Comparison of ENCODE assay signal across 9 mouse cellular contexts in genomic region chr12:112665881-112666544, GRCm38 (mm10). TPM values are rescaled to one million over a fixed set of nuclear protein-coding genes. Genes with fewer than 3 reads are reported as not detected.
DNase-seq lines count a peak whose midpoint lies in the region; ATAC-seq and TF ChIP-seq lines count a peak whose summit lies in the region.
"Had no signal": no experiment of that assay in that cellular context is flagged by ENCODE, and none has a peak within 500 bp of the region (broad histone marks: within the 10 kb centered on the region; RNA-seq: fewer than 3 reads in every experiment).

No protein-coding gene starts in this region.

- WGBS in forebrain, embryonic 12.5 days, result 88% methylated on average over 9 of the region's 9 CpGs
- 86% methylated on average over 9 of the region's 9 CpGs for WGBS in hindbrain, embryonic 13.5 days
- WGBS in neural tube, embryonic 12.5 days, result 91% methylated on average over 9 of the region's 9 CpGs

- H3K4me1 ChIP-seq in forebrain, embryonic 12.5 days, result peaks cover 78% of the 10 kb centered on the region
- H3K4me1 ChIP-seq in hindbrain, embryonic 13.5 days (replicated peaks), result peaks cover 100% of the 10 kb centered on the region
- peaks cover 87% of the 10 kb centered on the region for H3K4me1 ChIP-seq in neural tube, embryonic 12.5 days

- ATAC-seq in forebrain, embryonic 12.5 days (ENCODE audit: low FRiP score), result no peak
- no peak for ATAC-seq in hindbrain, embryonic 13.5 days (ENCODE audit: low FRiP score)
- ATAC-seq in neural tube, embryonic 12.5 days (ENCODE audit: low FRiP score, low read depth), result no peak

- H3K4me2 ChIP-seq in forebrain, embryonic 12.5 days, result peak overlapping the region; percentile 24; the same call in 1 of the 2 replicates
- no peak overlapping the region; the same call in 1 of the 2 replicates for H3K4me2 ChIP-seq in hindbrain, embryonic 13.5 days
- H3K4me2 ChIP-seq in neural tube, embryonic 12.5 days (replicated peaks), result peak overlapping the region; percentile 44

- no peaks in the 10 kb centered on the region for H3K27me3 ChIP-seq in forebrain, embryonic 12.5 days
- H3K27me3 ChIP-seq in hindbrain, embryonic 13.5 days, result no peaks in the 10 kb centered on the region
- no peaks in the 10 kb centered on the region for H3K27me3 ChIP-seq in neural tube, embryonic 12.5 days (replicated peaks)

- H3K9ac ChIP-seq in forebrain, embryonic 12.5 days, result peak overlapping the region; percentile 22; the same call in 1 of the 2 replicates
- peak overlapping the region; percentile 58 for H3K9ac ChIP-seq in hindbrain, embryonic 13.5 days
- H3K9ac ChIP-seq in neural tube, embryonic 12.5 days, result 0 out of 2 replicates have a peak overlapping the region, but pooled peaks have one; percentile 30

- H3K4me3 ChIP-seq in layer of hippocampus, adult 2 months, result no peak overlapping the region; the same call in 1 of the 2 replicates
- no peak overlapping the region for H3K4me3 ChIP-seq in forebrain, embryonic 12.5 days (replicated peaks)
- H3K4me3 ChIP-seq in hindbrain, embryonic 13.5 days, result no peak overlapping the region
- no peak overlapping the region; the same call in 1 of the 2 replicates for H3K4me3 ChIP-seq in neural tube, embryonic 12.5 days

- peaks cover 91% of the 10 kb centered on the region for H3K36me3 ChIP-seq in forebrain, embryonic 12.5 days (replicated peaks)
- peaks cover 58% of the 10 kb centered on the region for H3K36me3 ChIP-seq in hindbrain, embryonic 13.5 days
- H3K36me3 ChIP-seq in neural tube, embryonic 12.5 days, result peaks cover 82% of the 10 kb centered on the region

- TF ChIP-seq CTCF in layer of hippocampus, adult 2 months (conservative IDR thresholded peaks at IDR 0.05), result 0 out of 2 replicates have a peak, but pooled peaks have one; percentile 13

- H3K9me3 ChIP-seq in forebrain, embryonic 12.5 days, result no peaks in the 10 kb centered on the region
- no peaks in the 10 kb centered on the region for H3K9me3 ChIP-seq in hindbrain, embryonic 13.5 days
- H3K9me3 ChIP-seq in neural tube, embryonic 12.5 days, result no peaks in the 10 kb centered on the region

- peak overlapping the region; percentile 54 for H3K27ac ChIP-seq in layer of hippocampus, adult 2 months
- peak overlapping the region; percentile 92 for H3K27ac ChIP-seq in forebrain, embryonic 12.5 days
- H3K27ac ChIP-seq in hindbrain, embryonic 13.5 days, result peak overlapping the region; percentile 95
- H3K27ac ChIP-seq in neural tube, embryonic 12.5 days, result peak overlapping the region; percentile 73
- H3K27ac ChIP-seq: macrophage had no signal

- no peak for DNase-seq in layer of hippocampus, adult 2 months (ENCODE audit: low spot score in 2 of 2)
- no peak for DNase-seq in layer of hippocampus, adult 9-10 months (ENCODE audit: low spot score)
- DNase-seq in adrenal gland, postnatal 36 days, result no peak
- no peak for DNase-seq in frontal cortex, postnatal 25 days (ENCODE audit: low spot score in 2 of 2)
- DNase-seq in layer of hippocampus, postnatal 36 days, result no peak

RNA-seq across cellular contexts. Expression of gene Akt1, which starts 8.7 kb away (rescaled TPM):
- total RNA-seq in layer of hippocampus, adult 2 months (2021), result 100 to 1,000 TPM; 152 to 160 TPM
- polyA plus RNA-seq in forebrain, embryonic 12.5 days (2016; fragmentation: Nextera tagmentation; extraction: Ambion mirVana), result 47.0 and 71.6 TPM in 2 replicates
- 60.8 and 64.5 TPM in 2 replicates for polyA plus RNA-seq in hindbrain, embryonic 13.5 days (2015; fragmentation: Nextera tagmentation; extraction: Ambion mirVana)
- 184 and 201 TPM in 2 replicates for polyA plus RNA-seq in neural tube, embryonic 12.5 days (2016; fragmentation: Nextera tagmentation; extraction: Ambion mirVana)
- 100 to 1,000 TPM; 256 to 378 TPM for total RNA-seq in adrenal gland, postnatal 36 days (2021)
- 100 to 1,000 TPM; 145 to 156 TPM for total RNA-seq in layer of hippocampus, postnatal 36 days (2021)

RNA-seq across cellular contexts. Expression of gene Zbtb42, which starts 12.6 kb away (rescaled TPM):
- total RNA-seq in layer of hippocampus, adult 2 months (2021), result under 1 TPM; 0.44 to 0.52 TPM
- 4.6 and 5.1 TPM in 2 replicates for polyA plus RNA-seq in forebrain, embryonic 12.5 days (2016; fragmentation: Nextera tagmentation; extraction: Ambion mirVana)
- polyA plus RNA-seq in hindbrain, embryonic 13.5 days (2015; fragmentation: Nextera tagmentation; extraction: Ambion mirVana), result 3.6 and 4.6 TPM in 2 replicates
- 4.0 and 5.4 TPM in 2 replicates for polyA plus RNA-seq in neural tube, embryonic 12.5 days (2016; fragmentation: Nextera tagmentation; extraction: Ambion mirVana)
- total RNA-seq in adrenal gland, postnatal 36 days (2021), result 1 to 10 TPM; 5.0 to 9.0 TPM
- under 1 TPM; 0.37 to 0.38 TPM for total RNA-seq in layer of hippocampus, postnatal 36 days (2021)

RNA-seq across cellular contexts. Expression of gene Siva1, which starts 21.5 kb away (rescaled TPM):
- total RNA-seq in layer of hippocampus, adult 2 months (2021), result 10 to 100 TPM; 19.6 to 20.1 TPM
- 151 and 173 TPM in 2 replicates for polyA plus RNA-seq in forebrain, embryonic 12.5 days (2016; fragmentation: Nextera tagmentation; extraction: Ambion mirVana)
- polyA plus RNA-seq in hindbrain, embryonic 13.5 days (2015; fragmentation: Nextera tagmentation; extraction: Ambion mirVana), result 62.6 and 63.8 TPM in 2 replicates
- 108 and 130 TPM in 2 replicates for polyA plus RNA-seq in neural tube, embryonic 12.5 days (2016; fragmentation: Nextera tagmentation; extraction: Ambion mirVana)
- total RNA-seq in adrenal gland, postnatal 36 days (2021), result 10 to 100 TPM; 45.4 to 46.9 TPM
- total RNA-seq in layer of hippocampus, postnatal 36 days (2021), result 10 to 100 TPM; 20.2 to 24.0 TPM

RNA-seq across cellular contexts. Expression of gene Adssl1, which starts 46.2 kb away (rescaled TPM):
- 10 to 100 TPM; 10.1 to 10.6 TPM for total RNA-seq in layer of hippocampus, adult 2 months (2021)
- 2.0 and 2.8 TPM in 2 replicates for polyA plus RNA-seq in forebrain, embryonic 12.5 days (2016; fragmentation: Nextera tagmentation; extraction: Ambion mirVana)
- 3.1 and 3.2 TPM in 2 replicates for polyA plus RNA-seq in hindbrain, embryonic 13.5 days (2015; fragmentation: Nextera tagmentation; extraction: Ambion mirVana)
- polyA plus RNA-seq in neural tube, embryonic 12.5 days (2016; fragmentation: Nextera tagmentation; extraction: Ambion mirVana), result 3.2 and 3.7 TPM in 2 replicates
- total RNA-seq in adrenal gland, postnatal 36 days (2021), result 10 to 100 TPM; 21.8 to 22.7 TPM
- 10 to 100 TPM; 11.9 to 12.6 TPM for total RNA-seq in layer of hippocampus, postnatal 36 days (2021)

RNA-seq across cellular contexts. Expression of gene Cep170b, which starts 54.2 kb away (rescaled TPM):
- total RNA-seq in layer of hippocampus, adult 2 months (2021), result 100 to 1,000 TPM; 194 to 210 TPM
- 14.4 and 16.3 TPM in 2 replicates for polyA plus RNA-seq in forebrain, embryonic 12.5 days (2016; fragmentation: Nextera tagmentation; extraction: Ambion mirVana)
- polyA plus RNA-seq in hindbrain, embryonic 13.5 days (2015; fragmentation: Nextera tagmentation; extraction: Ambion mirVana), result 24.2 and 24.9 TPM in 2 replicates
- polyA plus RNA-seq in neural tube, embryonic 12.5 days (2016; fragmentation: Nextera tagmentation; extraction: Ambion mirVana), result 22.2 and 23.2 TPM in 2 replicates
- 10 to 100 TPM; 41.5 to 48.8 TPM for total RNA-seq in adrenal gland, postnatal 36 days (2021)
- total RNA-seq in layer of hippocampus, postnatal 36 days (2021), result 100 to 1,000 TPM; 171 to 189 TPM
